Mouse (Mus musculus) cerebellum, adult (tissue): Measurements from ENCODE around the gene Adck2.

Experiments used
- ATAC-seq: cut with Nextera tagmentation; 2 replicates; pipeline ENCODE4 v1.9.2; 2017; ENCODE audit warnings: mild to moderate bottlenecking, moderate library complexity, mixed read lengths; ENCODE audit not compliant: insufficient number of reproducible peaks, low FRiP score, low TSS enrichment

Adck2 gene

DNA sequence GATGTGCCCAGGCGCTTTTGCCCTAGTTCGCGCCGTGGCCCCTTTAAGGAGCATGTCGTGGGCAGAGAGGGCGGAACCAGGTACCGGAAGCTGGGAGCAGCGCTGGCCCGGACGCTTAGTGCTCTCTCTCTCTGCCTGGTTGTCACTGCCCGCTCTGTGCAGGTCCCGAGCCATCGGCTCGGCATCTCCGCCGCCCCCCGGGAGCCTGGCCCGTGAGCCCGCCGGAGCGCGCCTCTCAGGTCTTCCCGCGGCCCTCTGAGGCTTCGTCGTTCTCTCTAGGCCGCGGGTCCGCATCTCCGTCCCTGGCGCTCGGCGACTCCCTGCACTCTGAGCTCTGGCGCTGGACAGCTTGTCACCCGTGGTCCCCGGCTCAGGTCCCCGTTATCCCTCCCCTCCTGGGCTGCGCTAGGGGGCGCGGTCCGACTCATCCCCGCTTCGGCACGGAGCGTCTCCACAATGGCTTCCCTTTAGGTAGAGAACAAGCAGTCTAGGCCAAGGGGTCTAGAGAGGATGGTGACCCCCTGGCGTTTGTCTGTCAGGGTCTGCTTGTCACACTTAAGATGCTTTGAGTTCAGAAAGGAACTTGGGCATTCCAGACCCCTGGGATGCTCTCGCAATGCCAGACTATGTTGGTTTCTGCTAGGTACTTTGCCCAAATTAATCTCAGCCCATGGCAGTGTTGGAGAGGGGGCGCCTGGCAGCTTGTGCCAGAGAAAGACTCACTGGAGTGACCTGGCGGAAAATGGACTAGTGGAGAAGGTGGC is at the start of gene Adck2:
Gene Adck2 (plus strand): TSS at position 83 of the 764 bp plus-strand sequence.
- peak; percentile 99 for ATAC-seq

DNA sequence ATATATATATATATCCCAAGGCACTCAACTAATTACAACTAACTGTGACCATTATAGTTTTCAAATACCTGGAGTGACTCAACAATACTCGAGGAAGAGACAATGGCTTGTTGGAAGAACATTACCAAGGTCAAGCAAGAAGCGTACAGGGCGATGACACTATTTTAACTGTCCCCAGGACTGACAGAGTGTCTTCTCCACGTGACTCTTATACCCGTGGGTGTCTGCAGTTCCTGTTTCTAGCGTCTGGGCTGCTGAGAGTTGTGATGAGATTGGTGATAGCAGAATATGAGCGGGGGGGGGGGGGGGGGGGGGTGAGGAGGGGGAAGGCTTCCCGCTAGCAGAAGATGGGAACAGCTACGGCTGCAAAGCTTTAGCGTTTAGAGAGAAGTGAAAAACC is 46.9 kb upstream of the Adck2 start:
- ATAC-seq, result no peak

DNA sequence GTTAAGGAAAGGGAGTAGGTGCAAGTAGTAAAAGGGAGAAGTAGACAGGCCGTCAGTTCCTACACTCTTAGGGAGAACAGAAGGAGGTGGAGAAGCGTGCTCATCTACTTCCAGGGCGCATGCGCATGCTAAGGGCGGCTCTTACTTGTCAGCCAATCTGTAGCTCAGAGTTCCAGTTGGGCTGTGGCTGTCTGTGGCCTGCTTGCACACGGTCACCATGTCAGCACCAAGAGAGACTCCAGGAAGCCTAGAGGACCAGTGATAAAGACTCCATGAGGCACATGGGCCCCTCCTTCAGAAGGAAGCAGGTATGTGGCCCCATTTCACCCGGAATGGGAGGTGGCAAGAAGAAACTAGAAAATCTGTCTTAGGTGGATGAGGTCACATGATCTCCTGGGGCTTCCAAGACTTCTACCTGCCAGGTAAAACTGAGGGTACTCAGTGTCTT is 46.3 kb upstream of the Adck2 start:
- ATAC-seq, result no peak

DNA sequence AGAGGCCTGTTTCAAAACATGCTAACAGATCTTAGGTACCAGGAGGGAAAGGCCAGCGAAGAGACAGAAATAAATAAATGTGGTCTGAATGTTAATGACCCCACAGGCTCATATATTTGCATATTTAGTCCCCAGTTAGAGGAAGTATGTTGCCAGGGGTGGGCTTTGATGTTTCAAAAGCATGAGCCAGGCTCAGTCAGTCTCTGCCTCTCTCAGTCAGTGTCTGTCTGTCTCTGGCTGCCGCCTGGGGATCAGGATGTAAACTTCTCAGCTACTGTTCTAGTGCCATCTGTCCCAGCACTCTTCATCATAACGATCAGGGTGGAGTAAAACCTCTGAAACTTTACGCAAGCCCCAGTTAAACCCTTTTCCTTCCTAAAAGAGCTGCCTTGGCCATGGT is 45.9 kb upstream of the Adck2 start:
- ATAC-seq, result no peak

DNA sequence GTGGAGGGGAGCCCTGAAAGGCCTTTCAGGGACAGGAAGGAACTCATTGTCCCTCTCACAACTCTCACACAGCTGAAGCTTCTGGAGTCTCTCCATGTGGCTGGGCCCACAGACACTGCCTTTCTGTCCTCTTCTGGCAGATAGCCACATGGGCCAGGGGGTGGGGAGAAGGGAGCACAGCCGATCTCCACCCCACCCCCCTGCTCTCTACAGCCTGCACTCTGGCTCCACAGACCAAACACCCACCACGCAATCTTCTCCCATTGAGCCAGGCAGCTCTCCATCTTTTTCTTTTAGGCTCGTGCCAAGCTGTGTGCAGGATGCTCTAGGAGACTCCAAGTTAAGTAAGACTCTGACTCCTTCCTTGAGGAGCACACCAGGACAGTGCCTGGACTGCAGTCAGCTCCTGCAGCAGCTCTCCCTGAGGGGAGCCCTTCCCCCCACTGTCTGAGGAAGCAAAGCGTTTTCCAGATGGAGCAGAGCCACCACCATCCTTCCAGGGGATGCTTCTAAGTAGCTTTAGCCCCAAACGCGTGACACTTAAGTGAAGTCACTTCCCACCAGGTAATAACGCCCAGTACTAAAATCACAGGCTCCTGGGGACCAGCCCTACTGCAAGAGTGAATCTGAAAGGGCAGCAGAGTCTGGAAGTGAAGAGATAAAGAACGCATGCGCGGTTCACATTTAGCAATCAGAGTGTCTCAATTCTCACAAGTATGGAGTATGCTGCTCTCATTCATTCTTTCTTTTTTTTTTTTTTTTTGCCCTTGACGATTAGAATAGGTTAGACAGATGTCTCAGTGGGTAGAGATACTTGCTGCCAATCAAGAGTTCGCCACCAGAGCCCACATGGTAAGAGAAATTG is 44.8 kb upstream of the Adck2 start:
- ATAC-seq, result peak; percentile 65

DNA sequence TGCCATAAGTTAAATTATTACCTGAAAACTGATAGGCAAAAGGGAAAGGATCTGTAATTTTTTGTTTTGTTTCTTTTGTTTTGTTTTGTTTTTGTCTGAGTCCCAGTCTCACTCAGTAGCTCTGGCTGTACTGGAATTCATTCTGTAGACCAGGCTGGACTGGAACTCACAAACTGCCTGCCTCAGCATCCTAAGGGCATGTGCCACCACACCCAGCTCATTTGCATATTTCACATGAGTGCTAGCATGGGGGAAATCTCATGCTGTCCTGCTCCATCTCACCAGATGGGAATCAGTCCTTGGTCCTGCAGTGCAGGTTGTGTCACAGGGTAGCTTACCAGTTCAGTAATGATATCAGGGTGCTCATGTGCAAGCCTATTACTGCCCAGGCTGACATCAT is 38.7 kb upstream of the Adck2 start:
- ATAC-seq, result no peak

DNA sequence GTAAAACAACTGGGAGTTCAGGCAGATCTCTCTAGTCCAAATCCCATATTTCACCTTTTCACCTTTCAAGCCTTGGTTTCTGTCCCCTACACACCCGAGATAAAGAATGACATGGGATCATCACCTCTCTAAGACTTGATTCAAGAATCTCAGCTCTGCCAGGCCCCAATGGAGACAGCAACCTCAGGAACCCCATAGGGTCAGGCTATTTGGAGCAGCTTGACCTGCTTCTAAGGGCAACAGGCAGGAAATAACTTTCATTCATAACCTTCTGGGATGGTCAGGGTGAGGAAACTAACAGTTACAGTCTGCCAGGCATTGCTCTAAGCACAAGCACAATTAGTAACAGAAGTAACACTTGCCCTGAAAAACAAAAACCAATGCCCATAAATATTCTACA is 37.1 kb upstream of the Adck2 start:
- no peak for ATAC-seq

DNA sequence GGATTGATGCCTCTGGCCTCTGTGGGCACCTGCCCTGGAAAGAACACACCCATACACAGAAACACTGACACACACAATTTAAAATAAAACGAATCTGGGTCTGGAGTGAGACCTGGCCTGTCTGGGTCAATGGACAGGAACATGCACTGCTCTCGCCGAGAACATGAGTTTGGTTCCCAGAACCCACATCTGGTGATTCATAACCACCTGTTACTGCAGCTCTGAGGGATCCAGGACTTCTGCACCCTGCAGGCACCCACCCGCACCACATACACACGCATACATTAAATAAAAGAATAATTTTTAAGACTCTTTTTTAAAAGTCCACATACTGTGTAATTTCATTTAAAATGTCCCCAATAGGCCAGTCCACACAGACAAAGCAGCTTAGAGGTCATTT is 36.4 kb upstream of the Adck2 start:
- no peak for ATAC-seq

DNA sequence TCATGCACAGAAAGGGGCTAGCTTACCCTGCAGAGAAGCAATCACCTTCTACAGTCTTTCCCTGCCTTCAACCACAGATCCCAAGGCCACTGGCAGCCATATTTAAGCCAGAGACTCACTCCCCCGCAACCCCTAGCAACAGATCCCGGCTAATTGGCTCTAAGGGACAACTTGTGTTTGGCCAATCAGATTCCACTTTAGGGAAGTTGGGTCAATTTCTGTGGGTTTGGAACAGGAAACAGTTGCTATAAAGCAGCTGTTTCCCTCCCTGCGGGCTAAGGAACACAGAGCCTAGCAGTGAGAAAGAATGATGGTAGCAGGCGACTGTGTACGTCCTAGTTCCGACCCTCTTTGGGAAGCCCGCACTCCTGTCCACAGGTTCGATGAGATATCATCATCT is 35.4 kb upstream of the Adck2 start:
- no peak for ATAC-seq

DNA sequence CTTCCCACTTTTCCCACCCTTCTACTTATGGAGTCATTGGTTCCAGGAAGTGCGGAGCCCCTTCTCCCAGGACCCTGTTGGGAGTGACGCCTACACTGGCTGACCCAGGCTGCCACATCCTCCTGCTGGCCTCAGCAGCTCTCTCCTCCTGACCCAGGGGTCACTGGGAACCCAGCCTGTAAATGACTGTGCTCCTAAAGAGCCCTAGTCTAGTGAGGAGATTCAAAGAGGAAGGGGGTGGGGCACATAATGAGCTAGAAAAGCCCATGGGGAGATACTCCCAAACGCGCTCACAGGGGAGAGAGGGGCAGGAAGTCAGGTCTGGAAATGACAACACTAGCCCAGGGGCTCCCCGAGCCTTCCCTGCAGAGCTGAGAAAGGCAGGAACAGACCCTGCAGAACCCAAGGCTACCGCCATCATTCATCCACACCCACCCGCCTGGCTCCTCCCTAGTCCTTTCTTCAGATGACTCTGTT is 34.0 kb upstream of the Adck2 start:
- no peak for ATAC-seq

DNA sequence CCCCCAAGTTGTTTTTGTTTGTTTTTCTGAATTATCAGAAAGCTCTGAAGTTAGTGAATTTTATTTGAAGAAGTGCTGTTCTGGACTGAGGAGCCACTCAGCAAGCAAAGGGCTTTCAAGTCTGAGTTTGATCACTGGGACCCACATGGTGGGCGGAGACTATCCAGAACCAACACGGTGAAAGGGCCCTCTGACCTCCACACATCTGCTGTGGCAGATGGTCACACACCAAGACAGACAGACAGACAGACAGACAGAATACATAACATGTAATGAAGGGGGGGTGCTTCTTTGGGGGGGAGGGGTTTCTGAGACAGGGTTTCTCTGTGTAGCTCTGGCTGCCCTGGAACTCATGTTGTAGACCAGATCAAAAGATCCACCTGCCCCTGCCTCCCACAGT is 33.1 kb upstream of the Adck2 start:
- no peak for ATAC-seq

DNA sequence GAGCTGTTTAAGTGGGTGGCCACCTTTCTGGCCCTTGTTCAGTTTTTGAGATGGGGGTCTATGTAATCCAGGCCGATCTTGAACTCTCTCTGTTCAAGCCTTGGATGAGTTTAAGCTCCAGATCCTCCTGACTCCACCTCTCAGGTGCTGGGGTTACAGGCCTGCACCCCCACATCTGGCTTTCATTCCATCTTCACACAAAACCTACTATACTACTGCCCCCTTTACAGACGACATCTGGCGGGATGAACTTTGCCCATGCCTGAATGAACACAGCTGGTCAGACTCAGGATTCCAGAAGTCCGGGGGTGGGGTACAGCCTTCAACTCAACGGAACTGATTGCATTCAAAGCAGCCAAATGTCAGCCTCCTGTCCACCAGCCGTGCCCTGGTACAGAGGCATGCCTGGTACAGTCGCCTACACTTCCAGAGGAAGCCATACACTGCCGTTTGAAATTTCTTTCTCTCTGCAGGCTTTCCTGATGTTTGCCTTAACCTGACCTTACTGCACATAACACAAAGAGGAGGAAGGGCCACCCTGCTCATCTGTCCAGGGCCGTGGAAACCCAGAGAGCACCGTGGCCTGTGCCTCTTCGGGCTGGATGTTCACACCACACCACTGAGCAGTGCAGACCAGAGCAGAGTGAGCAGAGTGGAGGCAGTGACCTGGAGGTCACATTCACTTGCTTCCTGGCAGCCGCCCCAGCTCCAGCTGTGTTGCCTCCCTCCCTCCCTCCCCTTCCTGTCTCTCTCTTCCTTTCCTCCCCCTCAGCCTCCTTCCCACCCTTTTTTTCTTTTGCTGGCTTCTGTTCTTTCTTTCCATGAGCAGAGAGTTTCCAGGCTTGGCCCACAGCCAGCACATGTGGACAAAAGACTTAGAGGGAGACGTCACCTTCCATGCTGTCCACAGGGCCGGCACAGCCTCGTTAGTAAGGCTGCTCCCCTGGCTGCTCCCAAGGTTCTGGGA is 30.8 kb upstream of the Adck2 start:
- no peak for ATAC-seq

DNA sequence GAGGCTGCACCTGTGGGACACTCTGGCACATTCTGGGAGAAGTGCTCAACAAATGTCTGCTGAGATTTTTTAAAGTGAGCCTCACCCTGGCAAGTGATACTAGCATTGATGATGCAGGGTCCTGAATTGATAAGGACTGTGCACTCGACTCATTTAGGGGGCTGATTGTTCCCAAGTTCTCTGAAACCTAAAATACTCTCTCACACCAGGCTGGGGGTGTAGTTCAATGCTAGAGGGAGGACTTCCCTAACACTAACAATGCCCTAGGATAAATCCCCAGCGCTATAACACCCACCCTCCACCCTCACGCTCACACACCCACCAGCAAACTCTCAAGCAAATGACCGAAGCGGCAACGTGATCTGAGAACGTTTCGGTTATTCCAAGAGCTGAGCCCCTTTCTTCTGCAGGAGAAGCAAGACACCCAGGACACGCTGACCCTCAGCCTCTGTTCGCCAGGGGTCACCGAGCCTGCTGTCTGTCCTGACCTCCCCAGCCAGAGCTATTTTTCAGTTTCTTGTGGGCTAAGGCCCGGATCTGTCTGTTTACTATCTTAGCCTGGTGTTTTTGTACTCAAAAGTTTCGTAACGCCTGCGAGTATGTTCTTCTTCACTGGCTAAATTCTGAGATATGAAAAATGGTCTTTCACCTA is 29.8 kb upstream of the Adck2 start:
- ATAC-seq, result no peak

DNA sequence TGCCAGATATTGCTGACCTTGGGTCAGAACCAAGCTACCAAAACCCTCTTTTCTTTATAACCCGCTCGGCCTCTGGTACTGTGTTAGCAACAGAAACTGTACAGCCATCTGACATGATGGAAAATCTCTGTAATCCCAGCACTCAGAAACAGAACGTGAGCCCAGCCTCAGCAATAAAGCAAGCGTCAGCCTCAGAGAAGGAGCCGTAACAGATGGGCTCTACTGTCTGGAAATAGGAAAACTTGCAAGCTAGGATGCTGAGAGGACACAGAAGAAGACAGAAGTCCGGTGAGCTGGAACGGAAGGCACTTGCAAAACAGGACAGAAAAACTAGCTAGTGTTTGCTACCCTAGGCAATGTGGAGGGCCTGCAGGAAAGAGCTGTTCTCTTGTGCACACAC is 28.2 kb upstream of the Adck2 start:
- ATAC-seq, result no peak

DNA sequence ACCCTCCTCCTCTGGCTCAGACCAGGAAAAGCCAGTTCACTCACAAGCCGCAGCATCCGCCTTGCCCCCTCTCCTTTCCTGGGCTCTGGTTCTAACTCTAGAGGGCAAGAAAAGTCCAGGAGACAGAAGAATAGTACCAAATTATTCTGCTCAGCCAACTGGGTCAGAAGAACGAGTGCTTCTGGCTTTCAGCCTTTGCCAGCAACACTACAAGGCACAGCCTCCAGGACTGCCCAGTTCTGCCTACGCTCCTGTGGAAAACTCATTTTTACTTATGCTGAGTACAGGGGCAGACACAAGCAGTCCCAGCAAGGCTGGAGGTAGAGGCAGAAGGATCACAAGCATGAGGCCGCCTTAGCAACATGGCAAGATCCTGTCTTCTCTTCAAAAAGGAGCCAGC is 25.6 kb upstream of the Adck2 start:
- no peak for ATAC-seq

DNA sequence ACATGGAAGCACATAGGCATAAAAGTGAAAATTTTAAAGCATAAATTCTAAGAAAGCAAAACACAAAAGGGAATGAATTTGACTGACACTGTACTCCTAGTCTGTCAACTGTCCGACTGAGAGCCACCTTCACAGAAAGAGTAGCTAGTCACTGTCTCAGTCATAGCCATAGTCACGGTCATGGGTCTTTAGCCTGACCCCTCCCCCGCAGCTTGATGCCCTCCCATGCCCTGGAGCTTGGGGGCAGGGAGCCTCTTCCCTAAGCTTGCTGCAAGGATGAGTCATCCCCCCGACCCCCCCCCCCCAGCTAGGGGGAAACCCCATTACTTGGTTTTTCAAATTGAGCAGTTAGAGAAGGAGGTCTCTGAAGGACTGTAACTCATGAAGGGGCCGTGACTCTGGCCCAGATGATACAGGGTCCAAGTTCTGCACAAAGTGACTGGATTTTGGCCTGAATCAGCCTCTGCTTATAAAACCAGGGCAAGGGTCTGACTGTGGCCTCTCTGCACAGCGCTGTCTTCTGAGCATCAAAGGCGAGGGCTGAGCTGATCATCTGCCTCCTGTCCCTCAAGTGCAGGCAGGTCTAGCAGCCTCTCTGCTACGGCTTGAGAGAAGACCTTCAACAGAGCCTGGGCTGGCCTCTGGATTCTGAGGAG is 21.6 kb upstream of the Adck2 start:
- ATAC-seq, result no peak

DNA sequence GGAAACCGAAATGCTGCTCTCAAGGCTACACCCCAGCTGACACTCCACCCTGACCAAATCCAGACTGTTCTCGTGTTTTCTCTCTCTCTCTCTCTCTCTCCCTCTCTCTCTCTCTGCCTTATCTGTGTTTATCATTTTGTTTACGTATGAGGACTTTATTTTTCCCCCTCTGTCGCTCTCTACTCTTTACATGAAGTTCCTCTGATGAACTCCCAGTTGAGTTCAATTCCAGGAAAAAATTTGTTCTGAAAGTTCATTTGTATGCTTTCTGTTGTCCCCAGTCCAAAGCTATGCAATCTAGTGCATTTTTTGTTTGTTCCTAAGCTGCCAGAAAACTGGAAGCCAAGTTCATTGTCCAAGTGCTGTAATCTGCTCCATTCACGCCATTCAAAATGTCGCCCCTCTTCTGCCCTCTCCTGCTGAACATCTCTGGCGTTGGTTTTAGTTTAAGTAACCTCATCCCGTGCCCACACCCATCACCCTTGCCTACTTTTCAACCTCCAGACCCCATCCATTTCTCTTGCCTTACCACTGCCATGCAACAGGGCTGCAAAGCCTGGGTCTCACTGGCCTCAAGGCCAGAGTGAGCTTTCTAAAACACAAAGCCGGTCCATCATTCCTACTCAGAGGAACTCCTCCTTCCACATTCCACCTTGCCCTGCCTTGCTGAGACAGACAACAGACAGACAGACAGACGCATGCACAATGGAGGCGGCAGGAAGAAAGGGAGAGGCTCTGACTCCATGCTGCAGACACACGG is 18.6 kb upstream of the Adck2 start:
- ATAC-seq, result no peak

DNA sequence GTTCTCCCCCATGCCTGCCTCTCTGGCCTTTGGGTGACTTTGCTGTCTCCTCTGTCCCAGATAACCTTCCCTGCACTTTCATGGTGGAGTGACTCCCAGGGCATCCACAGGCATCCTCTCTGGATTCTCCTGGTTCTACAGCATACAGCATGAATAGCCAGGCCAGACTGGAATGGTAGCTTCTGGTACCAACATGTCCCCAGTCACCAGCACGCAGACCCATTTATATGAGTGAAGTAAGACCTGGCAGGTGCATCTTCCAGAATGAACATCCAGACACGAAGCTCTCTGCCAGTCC is 18.1 kb upstream of the Adck2 start:
- ATAC-seq, result no peak
